Mouse (Mus musculus): ENCODE measurements around the gene Ceacam18.
"Not testable (repeated sequence)": the region's sequence is repeated elsewhere in the genome, so short reads cannot be mapped to it uniquely, and the experiment has no call there.

Ceacam18 gene

GRCm38 (mm10) chr7:43671064-43671808, 36.7 kb downstream of the Ceacam18 start:
- no peak for DNase-seq

- DNase-seq, result peak; percentile 85
These were observed 37.5 kb downstream of the Ceacam18 start, which contains the start of gene Ctu1 for GRCm38 (mm10) chr7:43671809-43672580. TSS of gene Ctu1 (plus strand) at chr7:43672016.

- no peak for DNase-seq
These were observed 38.2 kb downstream of the Ceacam18 start for GRCm38 (mm10) chr7:43672581-43673260.

- no peak for DNase-seq
These were observed 40.6 kb downstream of the Ceacam18 start for GRCm38 (mm10) chr7:43675091-43675490.

- no peak for DNase-seq
These were observed 44.0 kb downstream of the Ceacam18 start for GRCm38 (mm10) chr7:43678517-43678916.

- DNase-seq, result no peak
These were observed 46.5 kb downstream of the Ceacam18 start for GRCm38 (mm10) chr7:43680960-43681359.

GRCm38 (mm10) chr7:43682511-43682910, 48.0 kb downstream of the Ceacam18 start:
- not testable (repeated sequence) for DNase-seq

GRCm38 (mm10) chr7:43685088-43685487, 50.6 kb downstream of the Ceacam18 start:
- no peak for DNase-seq

- no peak for DNase-seq
These were observed 55.6 kb downstream of the Ceacam18 start, which contains the start of gene Klk14 for GRCm38 (mm10) chr7:43690118-43690517. TSS of gene Klk14 (plus strand) at chr7:43690418.

Measured in cerebellum, adult 11 months (tissue).